In genomic region chr4:67885204-67885603, GRCm38 (mm10) we compare ENCODE assay signal across 28 mouse cellular contexts.
DNase-seq lines count a peak whose midpoint lies in the region; ATAC-seq and TF ChIP-seq lines count a peak whose summit lies in the region.
"Had no signal": no experiment of that assay in that cellular context is flagged by ENCODE, and none has a peak within 500 bp of the region (broad histone marks: within the 10 kb centered on the region; RNA-seq: fewer than 3 reads in every experiment).

No protein-coding gene starts in this region.

- DNase-seq in hindbrain, embryonic 11.5 days (ENCODE audit: low spot score): no peak
- DNase-seq in Muller cell, postnatal 12 days (ENCODE audit: inconsistent ontology term): peak; percentile 12
- DNase-seq in brain, embryonic 14.5 days (ENCODE audit: low read depth): peak; percentile 45
- DNase-seq in layer of hippocampus, adult 18-20 months (ENCODE audit: low spot score in 2 of 2): no peak
- no peak for DNase-seq in natural killer cell, adult 2 months (ENCODE audit: low spot score in 2 of 2)
- no peak for DNase-seq in right cerebral cortex, postnatal 14 days
- DNase-seq: adrenal gland, adult 8-10 months; B cell, adult 2 months; cerebellum, adult 2 months; gastrocnemius, postnatal 14 days; heart, adult 18-20 months; heart, postnatal 10 days; lung, postnatal 14 days; spleen, adult 18-20 months; thymus, postnatal 14 days had no signal

- no peak overlapping the region for H3K27ac ChIP-seq in hindbrain, embryonic 16.5 days (ENCODE audit: low read depth, low read length)
- H3K27ac ChIP-seq in hindbrain, embryonic 11.5 days (ENCODE audit: low read depth, low read length): no peak overlapping the region
- H3K27ac ChIP-seq in kidney, embryonic 16.5 days (ENCODE audit: low read length): no peak overlapping the region
- H3K27ac ChIP-seq: embryonic facial prominence, embryonic 15.5 days; hindbrain, embryonic 10.5 days; limb, embryonic 15.5 days; liver, embryonic 15.5 days had no signal

- TF ChIP-seq POLR2A in brain, embryonic 14.5 days (IDR thresholded peaks at IDR 0.05; ENCODE audit: borderline replicate concordance, extremely low read depth, insufficient read depth, insufficient read length, poor library complexity, severe bottlenecking): no peak

- no peaks in the 10 kb centered on the region for H3K27me3 ChIP-seq in hindbrain, embryonic 16.5 days (replicated peaks; ENCODE audit: control insufficient read depth, insufficient read depth, low read length)
- no peaks in the 10 kb centered on the region for H3K27me3 ChIP-seq in hindbrain, embryonic 11.5 days (ENCODE audit: control insufficient read depth, insufficient read depth, low read length)
- H3K27me3 ChIP-seq in kidney, embryonic 16.5 days (ENCODE audit: insufficient read depth, low read length): no peaks in the 10 kb centered on the region
- H3K27me3 ChIP-seq: CH12.LX; embryonic facial prominence, embryonic 15.5 days; heart, embryonic 12.5 days; limb, embryonic 15.5 days; liver, embryonic 15.5 days had no signal

- TF ChIP-seq CTCF in brain, embryonic 14.5 days (IDR thresholded peaks at IDR 0.05; ENCODE audit: borderline replicate concordance, extremely low read depth, insufficient read depth, insufficient read length): no peak

- H3K4me2 ChIP-seq in hindbrain, embryonic 16.5 days (ENCODE audit: low read length): no peak overlapping the region
- H3K4me2 ChIP-seq in hindbrain, embryonic 11.5 days (replicated peaks; ENCODE audit: low read depth, low read length): no peak overlapping the region
- no peak overlapping the region for H3K4me2 ChIP-seq in kidney, embryonic 16.5 days (replicated peaks; ENCODE audit: low read depth, low read length)
- H3K4me2 ChIP-seq: embryonic facial prominence, embryonic 15.5 days; heart, embryonic 12.5 days; limb, embryonic 15.5 days; liver, embryonic 15.5 days; midbrain, embryonic 11.5 days had no signal

- no peak overlapping the region for H3K9ac ChIP-seq in hindbrain, embryonic 16.5 days (ENCODE audit: low read depth, low read length)
- H3K9ac ChIP-seq in hindbrain, embryonic 11.5 days (ENCODE audit: low read depth, low read length): no peak overlapping the region
- H3K9ac ChIP-seq in kidney, embryonic 16.5 days (replicated peaks; ENCODE audit: low read length): no peak overlapping the region
- H3K9ac ChIP-seq: embryonic facial prominence, embryonic 15.5 days; heart, embryonic 12.5 days; limb, embryonic 15.5 days; liver, embryonic 15.5 days had no signal

- H3K9me3 ChIP-seq in hindbrain, embryonic 16.5 days (ENCODE audit: control insufficient read depth, low read length): no peaks in the 10 kb centered on the region
- H3K9me3 ChIP-seq in hindbrain, embryonic 11.5 days (ENCODE audit: control insufficient read depth, low read length): no peaks in the 10 kb centered on the region
- no peaks in the 10 kb centered on the region for H3K9me3 ChIP-seq in kidney, embryonic 16.5 days (ENCODE audit: low read length)
- H3K9me3 ChIP-seq: embryonic facial prominence, embryonic 15.5 days; G1E; heart, embryonic 12.5 days; hindbrain, embryonic 10.5 days; limb, embryonic 15.5 days; liver, embryonic 15.5 days had no signal

- no peaks in the 10 kb centered on the region for H3K36me3 ChIP-seq in hindbrain, embryonic 16.5 days (ENCODE audit: control insufficient read depth, insufficient read depth, low read length)
- no peaks in the 10 kb centered on the region for H3K36me3 ChIP-seq in hindbrain, embryonic 11.5 days (ENCODE audit: control insufficient read depth, insufficient read depth, low read length)
- H3K36me3 ChIP-seq in kidney, embryonic 16.5 days (ENCODE audit: insufficient read depth, low read length): no peaks in the 10 kb centered on the region
- H3K36me3 ChIP-seq: embryonic facial prominence, embryonic 15.5 days; G1E; heart, embryonic 12.5 days; hindbrain, embryonic 10.5 days; limb, embryonic 15.5 days; liver, embryonic 15.5 days had no signal

- H3K4me1 ChIP-seq in hindbrain, embryonic 16.5 days (ENCODE audit: control insufficient read depth, insufficient read depth, low read depth, low read length): no peaks in the 10 kb centered on the region
- no peaks in the 10 kb centered on the region for H3K4me1 ChIP-seq in hindbrain, embryonic 11.5 days (replicated peaks; ENCODE audit: control insufficient read depth, insufficient read depth, low read length)
- H3K4me1 ChIP-seq in kidney, embryonic 16.5 days (ENCODE audit: insufficient read depth, low read length): no peaks in the 10 kb centered on the region
- H3K4me1 ChIP-seq: embryonic facial prominence, embryonic 15.5 days; heart, embryonic 12.5 days; hindbrain, embryonic 10.5 days; limb, embryonic 15.5 days; liver, embryonic 15.5 days had no signal

- ATAC-seq in hindbrain, embryonic 16.5 days: peak; percentile 65; the same call in 1 of the 2 replicates
- no peak for ATAC-seq in hindbrain, embryonic 11.5 days (ENCODE audit: low FRiP score)
- peak; percentile 98 for ATAC-seq in kidney, embryonic 16.5 days (ENCODE audit: low FRiP score, low TSS enrichment)
- ATAC-seq: activated CD4-positive, CD25-positive, alpha-beta regulatory T cell, adult 4 months; forebrain, embryonic 16.5 days; intestine, embryonic 16.5 days had no signal

- H3K4me3 ChIP-seq in hindbrain, embryonic 16.5 days (ENCODE audit: low read length): no peak overlapping the region
- H3K4me3 ChIP-seq in hindbrain, embryonic 11.5 days (ENCODE audit: low read depth, low read length): no peak overlapping the region
- no peak overlapping the region for H3K4me3 ChIP-seq in kidney, embryonic 16.5 days (ENCODE audit: low read length)
- H3K4me3 ChIP-seq: embryonic facial prominence, embryonic 15.5 days; heart, embryonic 12.5 days; hindbrain, embryonic 10.5 days; limb, embryonic 15.5 days; liver, embryonic 15.5 days had no signal

Comparison
In these comparisons a context has a peak if more than half of its experiments do, and no peak if none do; other contexts are left out.
1. DNase-seq: peak in Muller cell, postnatal 12 days (single experiment) and brain, embryonic 14.5 days (single experiment); none in hindbrain, embryonic 11.5 days (single experiment), layer of hippocampus, adult 18-20 months (0 of 2), natural killer cell, adult 2 months (0 of 2) and right cerebral cortex, postnatal 14 days (single experiment).